Mouse (Mus musculus): Measurements from ENCODE around the gene Ap1m2. TPM values are rescaled to one million over a fixed set of nuclear protein-coding genes. Genes with fewer than 3 reads are reported as not detected.
"Not testable (repeated sequence)": the region's sequence is repeated elsewhere in the genome, so short reads cannot be mapped to it uniquely, and the experiment has no call there.

The Ap1m2 gene
- total RNA-seq, 2 experiments from 2014 or later = 0.50 TPM; not detected in 1

DNA sequence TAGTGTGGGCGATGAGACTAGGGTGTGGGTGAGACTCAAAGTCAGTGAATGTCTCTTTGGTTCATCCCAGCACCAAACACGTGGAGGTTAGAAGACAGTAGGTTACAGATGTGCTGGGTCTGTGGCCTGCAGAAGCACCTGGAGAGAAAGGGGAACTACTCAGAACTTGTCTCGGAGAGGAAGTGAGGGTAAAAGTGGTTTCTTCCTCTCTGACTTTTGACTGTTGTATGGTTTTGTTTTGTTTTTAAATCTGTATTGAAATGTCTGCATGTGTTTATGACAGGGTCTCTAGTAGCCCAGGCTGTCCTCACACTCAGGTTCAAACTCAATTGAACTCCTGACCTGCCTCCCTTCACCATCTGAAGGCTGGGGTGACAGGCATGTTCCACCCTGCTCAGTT, 15.9 kb upstream of the Ap1m2 start:
- no peak for DNase-seq (ENCODE audit: low spot score in 2 of 2)

DNA sequence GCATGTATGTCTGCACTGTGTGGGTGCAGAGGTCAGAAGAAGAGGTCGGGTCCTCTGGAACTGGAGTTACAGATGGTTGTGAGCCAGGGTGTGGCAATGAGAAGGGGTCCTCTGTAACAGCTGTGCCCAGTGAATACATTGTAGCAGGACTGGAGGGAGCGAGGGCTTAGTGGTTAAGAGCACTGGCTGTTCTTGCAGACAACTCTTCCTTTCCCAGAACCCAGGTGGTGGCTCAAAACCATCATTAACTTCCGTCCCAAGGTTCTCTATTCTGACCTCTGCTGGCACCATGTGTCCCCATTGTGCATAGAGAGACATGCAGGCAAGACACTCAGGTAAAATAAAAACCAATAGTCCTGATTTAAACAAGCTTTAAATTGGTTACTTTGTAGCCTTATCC, 15.4 kb upstream of the Ap1m2 start:
- no peak for DNase-seq (ENCODE audit: low spot score in 2 of 2)

DNA sequence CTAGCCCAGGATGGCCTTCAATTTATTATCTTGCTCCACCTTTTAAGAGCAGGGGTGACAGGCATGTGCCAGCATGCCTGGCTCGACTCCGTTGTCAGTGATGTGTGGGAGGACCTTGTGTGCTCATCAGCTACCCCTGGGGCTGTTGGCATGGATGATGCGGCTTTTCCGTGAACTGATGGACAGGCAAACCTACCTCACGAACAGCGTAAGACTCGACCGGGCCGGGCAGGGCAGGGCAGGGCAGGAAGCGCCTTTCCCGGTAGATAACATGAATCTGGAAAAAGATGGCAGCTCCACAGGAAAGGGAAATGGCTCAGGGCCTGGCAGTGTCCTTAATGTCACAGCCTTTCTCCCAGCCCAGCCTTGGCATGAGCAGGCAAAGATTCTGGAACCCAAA, 12.1 kb upstream of the Ap1m2 start:
- DNase-seq (ENCODE audit: low spot score in 2 of 2) = no peak

DNA sequence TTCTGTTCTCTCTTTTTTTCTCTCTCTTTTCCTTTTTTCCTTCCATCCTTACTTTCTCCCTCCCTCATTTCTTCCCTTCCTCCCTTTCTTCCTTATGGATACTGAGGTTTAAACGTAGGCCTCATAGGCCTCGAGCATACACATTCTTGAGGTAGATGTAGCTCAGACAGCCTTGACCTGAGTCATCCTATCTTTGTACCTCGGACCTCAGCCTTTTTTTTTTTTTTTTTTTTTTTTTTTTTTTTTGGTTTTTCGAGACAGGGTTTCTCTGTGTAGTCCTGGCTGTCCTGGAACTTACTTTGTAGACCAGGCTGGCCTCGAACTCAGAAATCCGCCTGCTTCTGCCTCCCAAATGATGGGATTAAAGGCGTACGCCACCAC, 10.8 kb upstream of the Ap1m2 start:
- not testable (repeated sequence) for DNase-seq (ENCODE audit: low spot score in 2 of 2)

DNA sequence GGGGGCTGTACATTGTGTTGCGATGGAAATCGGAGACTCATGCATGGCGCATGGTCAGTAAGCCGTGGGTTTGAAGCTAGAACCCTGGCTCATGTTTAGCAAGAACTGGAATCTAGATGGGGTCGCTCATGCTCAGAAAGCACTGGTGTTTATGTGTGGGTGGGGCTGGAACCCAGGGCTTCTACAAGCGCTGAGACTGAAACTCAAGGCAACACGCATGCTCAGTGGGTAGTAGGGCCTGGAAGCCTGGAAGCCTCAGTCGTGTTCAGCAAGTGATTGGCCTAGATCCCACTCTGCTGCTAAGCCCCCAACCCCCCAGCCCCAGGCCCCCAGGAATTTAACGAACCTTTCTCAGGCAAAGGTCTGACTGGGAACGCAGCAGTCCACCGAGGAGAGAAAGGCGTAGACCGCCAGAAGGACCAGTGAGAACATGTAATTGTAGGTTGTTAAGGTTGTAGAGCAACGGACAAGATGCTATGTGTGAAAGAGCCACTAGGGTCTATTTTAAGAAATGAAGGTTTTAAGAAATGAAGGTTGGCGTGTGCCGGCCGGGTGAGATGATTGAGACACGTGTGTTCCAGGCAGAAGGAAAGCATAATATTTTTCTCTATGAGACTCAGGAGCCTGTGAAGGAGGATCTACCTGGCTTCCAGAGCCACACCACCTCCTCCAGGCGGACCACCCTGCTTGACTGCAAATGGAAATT, 10.2 kb upstream of the Ap1m2 start:
- no peak for DNase-seq (ENCODE audit: low spot score in 2 of 2)

DNA sequence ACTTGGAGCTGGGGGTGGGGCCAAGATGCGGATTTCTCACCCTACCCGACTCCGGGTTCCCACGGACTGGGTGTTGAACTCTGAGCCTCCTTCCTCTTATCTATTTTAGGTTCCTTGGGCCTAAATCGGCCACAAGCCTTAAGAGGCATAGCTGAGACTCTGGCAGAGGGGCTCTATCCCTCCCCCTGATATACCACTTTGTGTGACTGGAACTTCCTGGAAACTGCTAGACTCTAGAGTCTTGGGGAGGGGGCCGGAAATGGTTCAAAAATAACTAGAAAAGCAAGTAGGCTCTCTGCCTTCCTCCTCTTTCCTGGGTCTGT, 9.3 kb upstream of the Ap1m2 start:
- peak; percentile 12 to 39 for DNase-seq (ENCODE audit: low spot score in 2 of 2)

DNA sequence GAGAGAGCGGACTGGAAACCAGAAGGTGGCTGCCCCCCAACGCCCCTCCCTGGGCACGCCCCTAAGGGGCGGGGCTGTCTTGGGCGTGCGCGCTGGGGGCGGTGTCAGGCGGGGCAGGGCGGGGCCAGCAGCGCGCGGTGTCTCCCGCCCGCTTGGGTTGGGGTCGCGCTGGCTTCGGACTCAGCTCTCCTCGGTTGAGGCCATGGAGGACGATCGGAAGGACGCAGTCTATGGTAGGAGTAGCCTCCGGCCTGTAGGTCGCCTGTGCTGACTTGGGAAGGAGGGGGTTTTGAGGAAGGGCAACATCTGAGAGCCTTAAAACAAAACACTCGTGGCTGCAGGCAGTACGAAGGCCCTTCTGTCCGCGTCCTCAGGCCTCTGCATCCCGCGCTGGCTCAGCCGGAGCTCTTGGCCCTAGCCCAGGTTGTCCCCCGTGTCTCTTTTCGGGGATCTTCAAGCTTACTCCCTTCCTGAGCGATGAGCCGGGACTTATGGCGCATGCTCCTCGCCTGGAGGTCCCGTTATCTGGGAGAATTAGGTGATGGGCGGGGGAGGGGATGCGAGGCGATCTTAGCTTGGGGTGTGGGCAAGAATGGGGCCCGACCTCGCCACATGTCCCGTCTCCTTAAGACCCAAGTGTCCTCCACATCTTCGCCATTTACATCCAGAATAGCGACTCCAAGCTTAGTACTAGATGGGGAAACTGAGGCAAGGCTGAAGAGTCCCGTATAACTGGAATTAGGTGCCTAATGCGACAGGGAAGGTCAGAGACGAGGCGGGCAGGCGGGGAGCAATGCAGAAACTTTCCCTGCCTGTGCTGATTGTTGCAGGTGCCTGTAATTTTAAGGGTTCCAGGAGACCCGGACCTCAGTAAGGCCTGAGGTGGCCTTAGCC, 8.7 kb upstream of the Ap1m2 start, which contains the start of gene Slc44a2:
Slc44a2 (plus strand) TSS at position 80 of the 894 bp plus-strand sequence.
- DNase-seq (ENCODE audit: low spot score in 2 of 2) = peak; percentile 72 to 75

DNA sequence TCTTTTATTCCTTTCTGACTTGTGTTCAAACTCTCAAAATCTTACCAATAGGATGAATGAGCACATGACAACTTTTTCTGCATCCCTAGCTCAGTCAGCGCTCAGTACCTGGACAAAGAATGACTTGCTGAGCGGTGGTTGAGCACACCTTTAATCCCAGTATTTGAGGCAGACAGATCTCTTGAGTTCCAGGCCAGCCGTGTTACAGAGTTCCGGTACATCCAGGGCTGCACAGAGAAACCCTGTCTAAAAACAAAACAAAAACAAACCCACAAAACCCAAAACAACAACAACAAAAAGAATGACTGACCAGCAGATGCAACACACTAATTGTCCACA, 8.1 kb upstream of the Ap1m2 start:
- no peak for DNase-seq (ENCODE audit: low spot score in 2 of 2)

DNA sequence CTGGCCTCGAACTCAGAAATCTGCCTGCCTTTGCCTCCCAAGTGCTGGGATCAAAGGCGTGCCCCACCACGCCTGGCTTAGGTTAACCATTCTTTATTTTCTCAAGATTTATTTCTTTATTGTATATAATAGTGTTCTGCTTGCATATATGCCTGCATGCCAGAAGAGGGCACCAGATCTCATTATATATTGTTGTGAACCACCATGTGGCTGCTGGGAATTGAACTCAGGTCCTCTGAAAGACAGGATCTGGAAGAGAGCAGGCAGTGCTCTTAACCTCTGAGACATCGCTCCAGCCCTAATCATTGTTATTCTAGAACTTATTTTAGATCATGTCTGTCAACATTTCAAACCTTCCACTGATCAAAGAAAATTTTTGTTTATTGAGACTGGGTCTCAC, 7.4 kb upstream of the Ap1m2 start:
- DNase-seq (ENCODE audit: low spot score in 2 of 2) = no peak

DNA sequence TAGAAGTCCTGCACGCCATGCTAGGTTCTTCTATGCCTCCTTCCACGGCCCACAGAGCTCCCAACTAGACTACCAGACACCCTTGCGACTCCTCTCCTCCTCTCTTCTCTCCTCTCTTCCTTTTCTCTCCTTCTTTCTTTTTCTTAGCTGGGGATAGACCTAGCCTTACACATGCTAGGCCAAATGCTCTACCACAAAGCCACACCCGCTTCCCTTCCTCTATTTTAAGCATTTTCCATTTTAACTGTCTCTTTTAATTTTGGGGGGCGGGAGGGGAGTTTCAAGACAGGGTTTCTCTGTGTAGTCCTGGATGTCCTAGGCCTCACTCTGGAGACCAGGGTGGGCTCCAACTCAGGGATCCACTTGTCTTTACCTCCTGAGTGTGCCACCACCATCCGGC, 6.7 kb upstream of the Ap1m2 start:
- no peak for DNase-seq (ENCODE audit: low spot score in 2 of 2)

DNA sequence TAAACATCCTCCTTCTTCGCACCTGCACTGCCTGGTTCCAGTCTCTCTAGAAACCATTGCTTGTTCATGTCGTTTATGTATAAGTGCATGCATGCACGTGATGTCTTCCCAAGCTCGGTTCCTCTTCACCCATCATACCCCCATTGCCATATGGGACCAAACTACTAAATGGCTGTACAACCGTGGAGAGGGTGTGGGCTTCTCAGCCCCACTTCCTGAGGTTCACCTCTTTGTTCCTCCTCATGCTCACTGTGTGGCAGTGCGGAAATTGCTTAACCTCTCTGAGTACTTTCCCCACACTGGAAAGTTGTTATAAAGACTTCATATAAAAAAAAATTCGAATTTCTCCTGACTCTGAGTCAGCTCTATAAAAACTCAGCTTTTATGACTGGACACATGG, 4.6 kb upstream of the Ap1m2 start:
- no peak for DNase-seq (ENCODE audit: low spot score in 2 of 2)

DNA sequence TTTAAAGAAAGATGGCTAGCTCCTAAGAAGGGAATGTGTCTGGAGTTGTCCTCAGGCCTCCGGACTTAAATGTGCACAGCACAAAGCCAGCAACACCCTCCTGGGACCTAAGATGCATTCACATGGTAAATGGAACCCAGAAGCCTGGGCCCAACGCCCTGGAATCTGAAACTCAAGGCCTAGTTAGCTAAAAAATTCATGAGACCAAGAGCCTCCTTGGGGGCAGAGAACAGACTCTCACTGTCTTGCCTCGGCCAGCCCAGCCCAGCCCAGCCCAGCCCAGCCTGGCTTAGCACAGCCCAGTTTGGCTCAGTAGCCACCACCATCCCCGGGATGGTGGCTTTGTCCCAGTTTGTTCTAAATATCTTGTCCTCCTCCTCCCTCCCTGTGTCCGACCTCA, 3.3 kb upstream of the Ap1m2 start:
- DNase-seq (ENCODE audit: low spot score in 2 of 2) = no peak

DNA sequence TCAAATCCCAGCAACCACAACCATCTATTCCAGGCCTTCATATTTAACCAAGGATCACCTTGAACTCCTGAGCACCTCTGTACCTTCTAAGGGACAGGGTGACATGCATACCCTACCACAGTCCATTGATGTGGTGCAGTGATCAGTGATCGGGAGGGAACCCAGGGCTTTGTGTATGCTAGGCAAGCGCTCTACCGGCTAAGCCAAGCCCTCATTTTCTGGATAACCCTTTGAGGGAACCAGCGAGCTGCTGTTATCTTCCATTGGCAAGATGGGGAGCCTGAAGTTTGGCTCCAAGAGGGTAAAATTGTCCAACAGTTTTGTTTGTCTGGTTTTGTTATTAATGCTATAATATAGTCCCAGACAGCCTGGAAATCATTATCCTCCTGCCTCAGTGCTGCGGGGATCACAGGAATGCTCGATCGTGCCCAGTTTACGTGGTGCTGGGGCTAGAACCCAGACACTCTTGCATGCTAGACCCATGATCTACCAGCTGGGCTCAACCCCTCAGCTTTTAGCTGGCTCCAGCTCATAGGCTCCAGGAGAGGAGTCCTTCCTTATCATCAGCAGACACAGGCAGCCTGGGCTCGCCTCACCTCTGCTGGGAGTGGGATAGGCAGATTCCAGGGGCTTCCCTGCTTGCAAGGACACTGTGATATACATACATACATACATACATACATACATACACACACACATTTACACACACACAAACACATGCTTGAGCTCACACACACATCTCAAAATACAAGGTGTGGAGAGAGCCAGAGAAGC, 2.4 kb upstream of the Ap1m2 start:
- DNase-seq (ENCODE audit: low spot score in 2 of 2) = no peak

DNA sequence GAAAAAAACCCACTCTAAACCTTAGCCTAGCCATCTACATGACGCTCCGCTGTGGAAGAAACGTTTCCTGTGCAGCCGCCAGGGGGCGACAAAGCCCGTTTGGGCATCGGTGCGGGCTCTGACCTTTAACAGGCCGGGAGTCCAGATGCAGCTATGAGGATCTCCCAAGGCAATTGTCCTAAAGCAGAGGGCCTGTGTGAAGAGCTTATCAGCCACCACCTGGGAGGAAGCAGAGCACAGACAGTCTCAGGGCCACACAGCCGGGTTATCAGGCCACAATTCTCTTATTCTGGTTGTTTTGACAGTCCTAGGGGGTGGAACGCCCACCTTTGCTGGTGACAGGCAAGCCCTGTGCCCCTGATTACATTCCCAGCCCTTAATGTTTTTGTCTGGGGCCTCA, 1.3 kb upstream of the Ap1m2 start:
- peak; percentile 81 to 84 for DNase-seq (ENCODE audit: low spot score in 2 of 2)

DNA sequence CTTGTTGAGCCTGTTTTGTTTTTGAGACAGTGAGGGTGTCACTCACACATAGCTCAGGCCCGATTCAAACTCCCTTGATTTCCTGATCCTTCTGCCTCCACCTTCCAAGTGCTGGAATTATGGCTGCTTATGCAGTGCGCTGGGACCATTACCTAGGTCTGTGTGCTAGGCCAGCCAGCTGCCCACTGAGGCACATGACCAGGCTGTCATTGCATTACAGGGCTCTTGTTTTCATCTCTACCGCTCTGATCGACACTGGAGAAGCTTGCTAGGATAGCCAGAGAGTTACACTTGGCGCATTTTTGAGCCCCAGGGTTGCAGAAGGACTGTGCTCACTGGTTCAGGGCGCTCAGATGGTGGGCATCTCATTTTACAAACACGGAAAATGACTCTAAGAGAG, 442 bp downstream of the Ap1m2 start:
- DNase-seq (ENCODE audit: low spot score in 2 of 2) = no peak

DNA sequence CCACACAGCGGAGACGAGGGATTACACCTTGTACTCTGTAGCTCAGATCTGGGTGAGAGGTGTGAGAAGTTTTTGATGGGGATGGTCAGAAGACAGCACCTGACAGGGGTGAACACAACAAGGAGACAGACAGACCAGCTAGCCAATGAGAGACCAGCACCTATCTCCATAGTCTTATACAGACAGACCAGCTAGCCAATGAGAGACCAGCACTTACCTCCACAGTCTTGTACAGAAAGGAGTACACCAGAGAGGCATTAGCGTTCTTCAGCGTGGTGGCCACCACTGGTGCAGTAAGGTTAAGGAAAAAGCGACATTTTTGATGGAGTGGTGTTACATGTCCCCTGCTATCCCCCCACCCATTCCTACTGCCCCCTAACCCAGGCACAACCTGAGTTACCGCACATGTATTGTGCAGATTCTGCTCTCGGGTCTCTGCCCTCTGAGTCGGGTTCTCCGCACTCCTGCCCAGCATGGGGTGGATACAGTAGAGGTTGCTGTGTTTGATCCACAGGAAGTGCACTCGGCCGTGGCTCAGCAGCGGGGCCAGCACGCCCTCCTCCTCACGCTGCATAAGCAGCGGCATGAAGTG, 2.9 kb downstream of the Ap1m2 start:
- DNase-seq (ENCODE audit: low spot score in 2 of 2) = no peak

DNA sequence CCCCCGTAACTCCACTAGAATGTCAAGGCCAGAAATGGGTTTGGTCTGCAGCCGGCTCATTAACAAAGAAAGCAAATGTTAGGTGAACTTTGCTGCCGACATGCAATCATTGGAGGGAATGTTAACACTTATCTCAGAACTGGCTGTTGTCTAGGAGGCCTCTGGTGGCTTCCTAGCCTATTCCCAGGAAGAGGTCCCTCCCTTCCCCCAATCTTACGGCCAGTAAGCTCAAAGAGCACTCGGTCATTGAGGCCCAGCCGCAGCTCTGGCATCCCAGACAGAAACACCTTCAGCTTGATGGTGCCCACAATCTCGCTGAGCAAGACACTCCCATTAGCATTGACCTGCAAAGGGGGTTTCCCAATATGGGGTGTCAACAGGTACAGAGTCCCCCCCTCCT, 7.1 kb downstream of the Ap1m2 start:
- no peak for DNase-seq (ENCODE audit: low spot score in 2 of 2)

DNA sequence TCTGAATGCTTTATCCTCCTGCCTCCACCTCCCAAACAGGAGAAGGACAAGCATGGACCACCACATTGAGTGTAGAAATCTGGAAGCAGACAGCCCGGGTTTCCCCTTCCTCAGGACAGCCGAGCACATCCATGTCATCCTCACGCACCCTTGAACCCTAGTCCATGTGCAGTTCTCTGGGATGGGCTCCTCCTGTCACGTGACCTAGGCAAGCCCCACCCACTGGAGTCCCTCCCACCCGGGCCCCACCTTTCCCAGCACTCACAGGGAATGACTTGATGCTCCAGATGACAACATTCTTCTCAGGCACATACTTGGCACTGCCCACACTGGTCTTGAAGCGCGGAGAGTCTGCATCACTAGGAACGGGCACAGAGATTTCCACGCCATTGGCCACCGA, 13.1 kb downstream of the Ap1m2 start:
- no peak for DNase-seq (ENCODE audit: low spot score in 2 of 2)

DNA sequence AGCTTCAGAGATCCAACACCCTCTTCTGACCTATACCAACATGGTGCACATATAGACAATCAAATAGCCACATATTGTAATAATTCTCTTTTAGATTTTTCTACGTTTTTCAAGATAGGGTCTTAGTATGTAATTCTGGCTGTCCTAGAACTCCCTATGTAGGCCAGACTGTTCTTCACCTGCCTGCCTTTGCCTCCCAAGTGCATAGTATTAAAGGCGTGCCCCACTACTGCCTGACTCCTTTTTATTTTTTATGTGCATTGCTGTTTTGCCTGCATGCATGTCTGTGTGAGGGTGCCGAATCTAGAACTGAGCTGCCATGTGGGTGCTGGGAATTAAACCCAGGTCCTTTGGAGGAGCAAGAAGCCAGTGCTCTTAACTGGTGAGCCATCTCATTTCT, 19.9 kb downstream of the Ap1m2 start:
- no peak for DNase-seq (ENCODE audit: low spot score in 2 of 2)

DNA sequence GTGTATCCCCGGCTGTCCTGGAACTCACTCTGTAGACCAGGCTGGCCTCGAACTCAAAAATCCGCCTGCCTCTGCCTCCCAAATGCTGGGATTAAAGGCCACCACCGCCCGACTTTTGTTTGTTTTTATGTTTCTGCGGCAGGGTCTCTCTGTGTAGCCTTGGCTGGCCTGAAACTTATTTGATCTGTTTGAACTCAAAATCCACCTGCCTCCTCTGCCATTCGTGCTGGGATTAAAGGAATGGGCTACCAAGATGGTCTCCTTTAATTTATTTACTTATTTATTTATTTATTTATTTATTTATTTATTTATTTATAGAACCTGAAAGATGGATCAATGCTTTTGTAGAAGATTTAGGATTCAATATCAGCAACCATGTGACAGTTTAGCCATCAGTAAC, 20.3 kb downstream of the Ap1m2 start:
- not testable (repeated sequence) for DNase-seq (ENCODE audit: low spot score in 2 of 2)

DNA sequence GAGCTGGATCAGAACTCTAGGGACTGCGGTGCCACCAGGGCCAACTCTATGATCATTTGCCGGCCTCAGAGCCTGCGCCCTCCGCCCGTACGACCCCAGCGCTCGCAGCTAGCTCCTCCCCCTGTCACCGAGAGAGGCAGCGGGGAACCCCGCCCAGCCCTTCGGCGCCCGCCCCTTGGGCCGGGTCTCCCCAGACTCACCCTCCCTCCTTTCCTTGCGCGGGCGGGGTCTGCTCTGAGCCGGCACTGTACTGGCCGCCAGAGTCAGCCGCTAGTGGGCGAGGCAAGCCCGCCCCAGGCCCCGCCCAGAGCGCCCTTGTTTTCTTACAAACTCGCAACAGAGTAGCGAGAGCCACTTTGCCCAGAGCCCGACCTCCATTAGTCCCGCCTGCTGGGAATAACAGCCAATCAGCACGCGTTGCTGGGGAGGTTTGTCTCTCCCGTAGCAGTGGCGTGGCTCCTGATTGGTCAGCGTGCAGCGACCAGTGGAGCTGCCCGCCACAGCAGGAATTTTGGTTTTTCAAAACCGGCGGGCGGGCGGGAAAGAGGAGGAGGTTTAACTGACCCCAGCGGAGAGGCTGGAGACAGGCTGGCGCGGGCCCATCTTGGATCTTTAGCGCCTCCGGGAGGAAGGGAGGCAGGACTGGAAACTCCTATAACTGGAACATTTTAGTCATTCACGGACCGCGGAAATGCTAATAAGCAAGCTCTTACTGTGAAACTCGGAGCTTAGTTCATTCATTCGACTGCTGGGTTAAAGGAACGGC, 20.9 kb downstream of the Ap1m2 start, which contains the start of gene Cdkn2d:
Cdkn2d (minus strand) TSS at position 386 of the 766 bp plus-strand sequence.
- peak; percentile 99 to 100 for DNase-seq (ENCODE audit: low spot score in 2 of 2)
